Mouse (Mus musculus) limb, embryonic 14.5 days (tissue): ENCODE results near the gene Ift88. TPM values are rescaled to one million over a fixed set of nuclear protein-coding genes. Genes with fewer than 3 reads are reported as not detected.

Experiments used
- ATAC-seq: fragments of 200-750 bp; cut with Nextera tagmentation; 2 replicates; pipeline ENCODE4 v1.8.0; 2017; ENCODE audit warnings: low read depth, moderate number of reproducible peaks, moderate TSS enrichment; ENCODE audit not compliant: low FRiP score
- DNase-seq: peaks from one replicate; pipeline ENCODE4 v3.0.0-alpha.2; 2015; ENCODE audit warnings: low spot score
- H3K27ac ChIP-seq: fragments of 300-500 bp; sonication (generic); replicated peaks from 2 replicates; pipeline ENCODE4 v1.5.1; 2014; ENCODE audit warnings: low read depth, mild to moderate bottlenecking, low read length, moderate library complexity, mixed read lengths
- H3K27me3 ChIP-seq: fragments of 300-500 bp; sonication (generic); 2 replicates; pipeline ENCODE4 v1.6.1; 2014; ENCODE audit warnings: low read length, mixed read lengths; ENCODE audit not compliant: control insufficient read depth, insufficient read depth
- H3K36me3 ChIP-seq: fragments of 300-500 bp; sonication (generic); 2 replicates; pipeline ENCODE4 v1.6.1; 2014; ENCODE audit warnings: mild to moderate bottlenecking, low read length, moderate library complexity, mixed read lengths; ENCODE audit not compliant: control insufficient read depth, insufficient read depth
- H3K4me1 ChIP-seq: fragments of 300-500 bp; sonication (generic); 2 replicates; pipeline ENCODE4 v1.6.1; 2014; ENCODE audit warnings: antibody characterized with exemption, low read length, mixed read lengths; ENCODE audit not compliant: control insufficient read depth, insufficient read depth
- H3K4me2 ChIP-seq: fragments of 300-500 bp; sonication (generic); replicated peaks from 2 replicates; pipeline ENCODE4 v1.6.1; 2014; ENCODE audit warnings: low read depth, mild to moderate bottlenecking, low read length, moderate library complexity; ENCODE audit not compliant: severe bottlenecking
- H3K4me3 ChIP-seq: fragments of 300-500 bp; sonication (generic); replicated peaks from 2 replicates; pipeline ENCODE4 v1.5.1; 2014; ENCODE audit warnings: low read length
- H3K9ac ChIP-seq: fragments of 300-500 bp; sonication (generic); 2 replicates; pipeline ENCODE4 v1.6.1; 2014; ENCODE audit warnings: mild to moderate bottlenecking, low read depth, low read length, moderate library complexity; ENCODE audit not compliant: severe bottlenecking
- H3K9me3 ChIP-seq: fragments of 300-500 bp; sonication (generic); 2 replicates; pipeline ENCODE4 v1.6.1; 2016; ENCODE audit warnings: low read length; ENCODE audit not compliant: control insufficient read depth
- POLR2A ChIP-seq: fragments of 200-500 bp; IDR thresholded peaks from 2 replicates; pipeline ENCODE4 v1.8.0; 2012; ENCODE audit warnings: inconsistent platforms, mild to moderate bottlenecking, moderate library complexity, borderline replicate concordance; ENCODE audit not compliant: insufficient read depth, insufficient read length; ENCODE audit errors: extremely low read depth
- WGBS: fragments of 180-500 bp; shearing (Covaris S2); extraction: QIAGEN DNeasy Blood & Tissue Kit; methylation state at CpG from one replicate; pipeline ENCODE4 v1.1.7; 2014; 5-methylcytosine and 5-hydroxymethylcytosine counted together
- polyA plus RNA-seq, 2 experiments: library from polyadenylated mRNA; depleted of rRNA in 1 of 2; stranded (reverse) in 1 of 2; unstranded in 1 of 2; fragments of >200 nt; fragmentation: Nextera tagmentation in 1 of 2; extraction: Ambion mirVana in 1 of 2; gene quantifications; 2 replicates each; pipeline versions ENCODE4 v1.2.1 to v1.2.3; 2012 to 2014

Gene Ift88
- polyA plus RNA-seq, 2 experiments, result 18.0 to 23.9 TPM

DNA sequence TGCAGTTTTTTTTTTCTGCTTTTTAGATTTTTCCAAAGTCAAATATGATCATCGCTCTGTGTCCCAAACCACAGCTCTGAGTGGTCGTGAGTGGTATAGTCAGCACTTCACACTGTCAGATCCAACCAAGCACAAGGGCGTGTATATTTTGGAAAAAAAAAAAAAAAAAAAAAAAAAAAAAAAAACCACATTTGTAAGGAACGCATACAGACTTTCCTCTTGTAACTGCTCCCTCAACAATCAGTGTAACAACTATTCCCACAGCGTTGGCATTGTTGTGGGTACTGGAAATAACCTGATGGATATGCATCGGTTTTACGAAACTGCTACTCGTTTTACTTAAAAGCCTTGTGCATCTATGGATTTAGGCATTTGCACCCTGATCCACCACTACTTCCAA is 15.8 kb upstream of the Ift88 start:
- Histone ChIP-seq H3K36me3 (no peaks in the 10 kb centered on the region), H3K4me1 (peaks cover 5% of the 10 kb centered on the region; the same call in 1 of the 2 replicates), H3K4me3 (no peak overlapping the region), H3K9me3 (no peaks in the 10 kb centered on the region), H3K9ac (no peak overlapping the region), H3K27me3 (no peaks in the 10 kb centered on the region), H3K4me2 (no peak overlapping the region), H3K27ac (no peak overlapping the region)
- ATAC-seq (no peak), DNase-seq (no peak)
- no peak for TF ChIP-seq POLR2A
- 76% methylated on average over 8 of the region's 8 CpGs for WGBS

GRCm38 (mm10) chr14:57409106-57409505 is 14.8 kb upstream of the Ift88 start:
- H3K4me2 ChIP-seq, result no peak overlapping the region
- 18% methylated on average over 6 of the region's 6 CpGs for WGBS
- TF ChIP-seq POLR2A, result no peak
- no peak overlapping the region for H3K4me3 ChIP-seq
- DNase-seq (peak; percentile 40), ATAC-seq (no peak)
- H3K9me3 ChIP-seq, result no peaks in the 10 kb centered on the region
- H3K9ac ChIP-seq, result no peak overlapping the region
- H3K27ac ChIP-seq, result no peak overlapping the region
- no peaks in the 10 kb centered on the region for H3K27me3 ChIP-seq
- H3K36me3 ChIP-seq, result no peaks in the 10 kb centered on the region
- H3K4me1 ChIP-seq, result peaks cover 5% of the 10 kb centered on the region; the same call in 1 of the 2 replicates

DNA sequence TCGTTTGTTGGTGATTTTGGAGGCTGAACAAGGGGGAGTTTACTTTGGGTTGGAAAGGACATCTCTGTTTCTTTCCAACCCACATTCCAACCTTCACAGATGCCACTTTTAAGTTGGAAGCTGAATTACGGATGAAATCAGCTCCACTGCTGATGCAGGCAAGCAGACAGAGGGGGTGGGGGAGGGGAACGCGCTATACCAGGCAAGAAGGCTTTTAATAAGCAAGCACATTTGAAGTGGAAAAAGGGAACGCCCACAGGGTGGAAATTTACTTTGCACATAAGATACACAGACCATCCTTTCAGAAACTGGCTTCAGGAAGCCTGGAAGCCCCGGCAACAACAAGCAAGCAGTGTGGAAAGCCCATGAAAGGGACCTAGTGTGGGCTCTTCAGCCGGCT is 11.7 kb upstream of the Ift88 start:
- 47% methylated on average over 7 of the region's 7 CpGs for whole genome bisulfite sequencing
- no peak overlapping the region for H3K9ac ChIP-seq
- peak; percentile 64 for DNase-seq
- peaks cover 5% of the 10 kb centered on the region; the same call in 1 of the 2 replicates for H3K4me1 ChIP-seq
- H3K27me3 ChIP-seq, result no peaks in the 10 kb centered on the region
- H3K4me2 ChIP-seq, result no peak overlapping the region
- no peaks in the 10 kb centered on the region for H3K36me3 ChIP-seq
- ATAC-seq, result peak; percentile 41; the same call in 1 of the 2 replicates
- no peak overlapping the region for H3K4me3 ChIP-seq
- 0 out of 2 replicates have a peak overlapping the region, but pooled peaks have one; percentile 28 for H3K27ac ChIP-seq
- TF ChIP-seq POLR2A, result no peak
- H3K9me3 ChIP-seq, result no peaks in the 10 kb centered on the region

DNA sequence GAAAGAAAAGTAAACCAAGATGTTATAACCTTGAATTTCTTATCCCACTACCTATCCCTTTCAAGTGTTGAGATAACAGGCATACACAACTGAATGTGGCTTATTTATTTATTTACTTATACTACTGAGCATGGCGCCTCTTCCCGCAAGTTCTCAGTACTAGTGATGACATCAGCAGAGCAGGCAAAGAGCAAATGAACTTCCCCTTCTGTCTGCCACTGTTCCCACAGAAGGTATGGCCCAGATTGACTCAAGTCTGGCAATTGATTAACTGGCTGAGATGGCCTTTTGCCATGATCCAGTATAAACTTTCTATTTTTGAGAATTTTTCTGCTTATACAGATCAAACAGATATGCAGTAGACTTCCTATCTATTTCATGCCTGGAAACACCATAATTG is 6.7 kb upstream of the Ift88 start:
- no peak overlapping the region for H3K4me2 ChIP-seq
- H3K9me3 ChIP-seq, result no peaks in the 10 kb centered on the region
- no peak overlapping the region for H3K9ac ChIP-seq
- ATAC-seq, result no peak
- H3K4me1 ChIP-seq, result peaks cover under 1% of the 10 kb centered on the region; the same call in 1 of the 2 replicates
- WGBS, result 94% methylated on average over 2 of the region's 2 CpGs
- H3K27me3 ChIP-seq, result no peaks in the 10 kb centered on the region
- TF ChIP-seq POLR2A, result no peak
- no peak overlapping the region for H3K27ac ChIP-seq
- no peak overlapping the region for H3K4me3 ChIP-seq
- H3K36me3 ChIP-seq, result no peaks in the 10 kb centered on the region
- no peak for DNase-seq

DNA sequence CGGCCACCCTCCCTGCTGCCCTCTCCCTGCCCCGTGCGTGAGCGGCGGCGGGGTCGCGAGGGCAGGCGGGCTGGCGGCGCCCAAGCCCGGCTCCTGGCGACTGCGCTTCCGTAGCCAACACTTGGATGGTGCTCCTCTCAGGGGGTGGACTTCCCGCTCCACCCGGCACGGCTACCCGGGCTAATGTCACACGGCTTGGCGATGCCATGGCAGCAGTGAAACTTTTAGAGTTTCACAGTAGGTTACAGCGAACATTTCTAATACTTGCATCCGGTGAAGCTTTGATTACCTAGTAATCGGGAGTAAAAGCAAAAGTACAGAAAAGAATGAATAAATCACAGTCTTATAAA is 325 bp downstream of the Ift88 start:
- no peak for TF ChIP-seq POLR2A
- under 1% methylated on average over 24 of the region's 24 CpGs for WGBS

DNA sequence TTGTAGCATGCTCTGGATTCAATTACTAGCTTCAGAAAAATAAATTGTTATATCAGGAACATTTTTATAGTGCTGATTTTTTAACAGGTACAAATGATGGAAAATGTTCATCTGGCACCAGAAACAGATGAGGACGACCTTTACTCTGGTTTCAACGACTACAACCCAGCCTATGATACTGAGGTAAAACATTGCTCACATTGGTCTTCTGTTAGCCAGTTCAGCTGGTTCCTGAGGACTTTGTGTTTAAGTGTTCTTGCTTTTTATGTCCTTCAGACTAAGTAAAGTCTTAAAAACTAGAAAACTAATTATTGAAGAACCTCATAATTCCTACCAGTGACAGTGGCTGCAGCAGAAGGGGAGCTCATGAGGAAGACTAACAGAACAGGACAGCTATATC is 6.6 kb downstream of the Ift88 start:
- Histone ChIP-seq H3K9ac (no peak overlapping the region), H3K4me2 (no peak overlapping the region), H3K27ac (no peak overlapping the region), H3K9me3 (no peaks in the 10 kb centered on the region), H3K36me3 (peaks cover 6% of the 10 kb centered on the region; the same call in 1 of the 2 replicates), H3K27me3 (no peaks in the 10 kb centered on the region), H3K4me3 (no peak overlapping the region), H3K4me1 (peaks cover 11% of the 10 kb centered on the region)
- DNase-seq (no peak), ATAC-seq (no peak)
- TF ChIP-seq POLR2A, result no peak
- 27% methylated on average over 2 of the region's 2 CpGs for WGBS

More for the DNA sequence above, 325 bp downstream of the Ift88 start:
- 0 out of 2 replicates have a peak overlapping the region, but pooled peaks have one; percentile 38 for H3K27ac ChIP-seq
- peaks cover 11% of the 10 kb centered on the region for H3K4me1 ChIP-seq
- H3K36me3 ChIP-seq, result no peaks in the 10 kb centered on the region
- no peak for DNase-seq
- peak overlapping the region; percentile 82 for H3K9ac ChIP-seq
- no peaks in the 10 kb centered on the region for H3K27me3 ChIP-seq
- peak; percentile 79 for ATAC-seq
- H3K9me3 ChIP-seq, result no peaks in the 10 kb centered on the region
- peak overlapping the region; percentile 72 for H3K4me2 ChIP-seq
- H3K4me3 ChIP-seq, result peak overlapping the region; percentile 83
